Mouse (Mus musculus): ENCODE measurements around the gene Smarce1. TPM values are rescaled to one million over a fixed set of nuclear protein-coding genes. Genes with fewer than 3 reads are reported as not detected.
A peak's percentile ranks its signal among the peaks of the same experiment; 100 is the strongest.

Gene Smarce1
- polyA plus RNA-seq, 1 experiment: 20.8 TPM

- DNase-seq: no peak
- Histone ChIP-seq H3K4me1 (ENCODE audit: control insufficient read depth, insufficient read depth, low read length) (no peaks in the 10 kb centered on the region), H3K4me3 (replicated peaks; ENCODE audit: extremely low read depth, low read depth, low read length) (no peak overlapping the region)
- 25% methylated on average over 14 of the region's 14 CpGs for WGBS
- TF ChIP-seq CTCF (IDR thresholded peaks at IDR 0.05; ENCODE audit: insufficient read depth, low read length) (no peak), POLR2A (IDR thresholded peaks at IDR 0.05; ENCODE audit: borderline replicate concordance, extremely low read depth, low read depth, low read length) (peak; percentile 7; the same call in 1 of the 2 replicates)
Measured at GRCm38 (mm10) chr11:99238468-99238867, 7.7 kb upstream of the Smarce1 start.

- DNase-seq: no peak
- TF ChIP-seq CTCF (IDR thresholded peaks at IDR 0.05; ENCODE audit: insufficient read depth, low read length) (no peak), POLR2A (IDR thresholded peaks at IDR 0.05; ENCODE audit: borderline replicate concordance, extremely low read depth, low read depth, low read length) (no peak)
- Histone ChIP-seq H3K4me1 (ENCODE audit: control insufficient read depth, insufficient read depth, low read length) (peaks cover 11% of the 10 kb centered on the region), H3K4me3 (replicated peaks; ENCODE audit: extremely low read depth, low read depth, low read length) (peak overlapping the region; percentile 88)
- WGBS: 24% methylated on average over 15 of the region's 15 CpGs
Measured at GRCm38 (mm10) chr11:99231049-99231816, 416 bp upstream of the Smarce1 start.

- 1% methylated on average over 31 of the region's 31 CpGs for WGBS
- H3K4me1 ChIP-seq (ENCODE audit: control insufficient read depth, insufficient read depth, low read length): peaks cover 11% of the 10 kb centered on the region
Measured at GRCm38 (mm10) chr11:99229641-99230260, 1.1 kb downstream of the Smarce1 start.

GRCm38 (mm10) chr11:99226298-99226697, 4.5 kb downstream of the Smarce1 start:
- Histone ChIP-seq H3K4me1 (ENCODE audit: control insufficient read depth, insufficient read depth, low read length) (peaks cover 13% of the 10 kb centered on the region), H3K4me3 (replicated peaks; ENCODE audit: extremely low read depth, low read depth, low read length) (no peak overlapping the region)
- no peak for DNase-seq
- 82% methylated on average over 5 of the region's 5 CpGs for WGBS
- TF ChIP-seq CTCF (IDR thresholded peaks at IDR 0.05; ENCODE audit: insufficient read depth, low read length): no peak
- no peak for TF ChIP-seq POLR2A (IDR thresholded peaks at IDR 0.05; ENCODE audit: borderline replicate concordance, extremely low read depth, low read depth, low read length)

More at GRCm38 (mm10) chr11:99229641-99230260, 1.1 kb downstream of the Smarce1 start:
- no peak for DNase-seq
- TF ChIP-seq POLR2A (IDR thresholded peaks at IDR 0.05; ENCODE audit: borderline replicate concordance, extremely low read depth, low read depth, low read length) (no peak), CTCF (IDR thresholded peaks at IDR 0.05; ENCODE audit: insufficient read depth, low read length) (no peak)
- H3K4me3 ChIP-seq (replicated peaks; ENCODE audit: extremely low read depth, low read depth, low read length): peak overlapping the region; percentile 88

GRCm38 (mm10) chr11:99223310-99223709, 7.5 kb downstream of the Smarce1 start:
- TF ChIP-seq CTCF (IDR thresholded peaks at IDR 0.05; ENCODE audit: insufficient read depth, low read length): no peak
- no peak for TF ChIP-seq POLR2A (IDR thresholded peaks at IDR 0.05; ENCODE audit: borderline replicate concordance, extremely low read depth, low read depth, low read length)
- 64% methylated on average over 5 of the region's 5 CpGs for WGBS
- Histone ChIP-seq H3K4me1 (ENCODE audit: control insufficient read depth, insufficient read depth, low read length) (peaks cover 3% of the 10 kb centered on the region), H3K4me3 (replicated peaks; ENCODE audit: extremely low read depth, low read depth, low read length) (no peak overlapping the region)
- DNase-seq: no peak

- Histone ChIP-seq H3K4me1 (ENCODE audit: control insufficient read depth, insufficient read depth, low read length) (peaks cover 3% of the 10 kb centered on the region), H3K4me3 (replicated peaks; ENCODE audit: extremely low read depth, low read depth, low read length) (no peak overlapping the region)
- TF ChIP-seq POLR2A (IDR thresholded peaks at IDR 0.05; ENCODE audit: borderline replicate concordance, extremely low read depth, low read depth, low read length) (no peak), CTCF (IDR thresholded peaks at IDR 0.05; ENCODE audit: insufficient read depth, low read length) (no peak)
- no peak for DNase-seq
- WGBS: 51% methylated on average over 2 of the region's 2 CpGs
Measured at GRCm38 (mm10) chr11:99221811-99222210, 9.0 kb downstream of the Smarce1 start.

GRCm38 (mm10) chr11:99217248-99217986, 13.4 kb downstream of the Smarce1 start:
- Histone ChIP-seq H3K4me3 (replicated peaks; ENCODE audit: extremely low read depth, low read depth, low read length) (no peak overlapping the region), H3K4me1 (ENCODE audit: control insufficient read depth, insufficient read depth, low read length) (no peaks in the 10 kb centered on the region)
- TF ChIP-seq CTCF (IDR thresholded peaks at IDR 0.05; ENCODE audit: insufficient read depth, low read length) (no peak), POLR2A (IDR thresholded peaks at IDR 0.05; ENCODE audit: borderline replicate concordance, extremely low read depth, low read depth, low read length) (no peak)
- WGBS: 92% methylated on average over 7 of the region's 7 CpGs
- no peak for DNase-seq

- WGBS: 91% methylated on average over 3 of the region's 3 CpGs
- Histone ChIP-seq H3K4me3 (replicated peaks; ENCODE audit: extremely low read depth, low read depth, low read length) (no peak overlapping the region), H3K4me1 (ENCODE audit: control insufficient read depth, insufficient read depth, low read length) (no peaks in the 10 kb centered on the region)
- TF ChIP-seq POLR2A (IDR thresholded peaks at IDR 0.05; ENCODE audit: borderline replicate concordance, extremely low read depth, low read depth, low read length): no peak
- TF ChIP-seq CTCF (IDR thresholded peaks at IDR 0.05; ENCODE audit: insufficient read depth, low read length): no peak
- no peak for DNase-seq
Measured at GRCm38 (mm10) chr11:99216181-99216580, 14.6 kb downstream of the Smarce1 start.

- TF ChIP-seq POLR2A (IDR thresholded peaks at IDR 0.05; ENCODE audit: borderline replicate concordance, extremely low read depth, low read depth, low read length): no peak
- no peak for DNase-seq
- 86% methylated on average over 7 of the region's 7 CpGs for WGBS
- Histone ChIP-seq H3K4me1 (ENCODE audit: control insufficient read depth, insufficient read depth, low read length) (no peaks in the 10 kb centered on the region), H3K4me3 (replicated peaks; ENCODE audit: extremely low read depth, low read depth, low read length) (no peak overlapping the region)
Measured at GRCm38 (mm10) chr11:99212693-99213092, 18.1 kb downstream of the Smarce1 start.

Data from lung, adult 2 months (tissue).